Mouse (Mus musculus) layer of hippocampus, adult 8-10 months (tissue): ENCODE measurements around the gene Pcyt2. TPM values are rescaled to one million over a fixed set of nuclear protein-coding genes. Genes with fewer than 3 reads are reported as not detected.
A peak's percentile ranks its signal among the peaks of the same experiment; 100 is the strongest.
"Not testable (repeated sequence)": the region's sequence is repeated elsewhere in the genome, so short reads cannot be mapped to it uniquely, and the experiment has no call there.

Source experiments
- DNase-seq, 2 experiments: peaks; one replicate each; pipeline ENCODE4 v3.0.0; 2022; ENCODE audit warnings: low spot score in 2 of 2
- total RNA-seq, 4 experiments: library from RNA; stranded (reverse); gene quantifications; 2 replicates each; pipeline ENCODE4 v1.2.4; 2022

The Pcyt2 gene
- total RNA-seq, 4 experiments from 2014 or later, result 142 to 164 (median 149) TPM

DNA sequence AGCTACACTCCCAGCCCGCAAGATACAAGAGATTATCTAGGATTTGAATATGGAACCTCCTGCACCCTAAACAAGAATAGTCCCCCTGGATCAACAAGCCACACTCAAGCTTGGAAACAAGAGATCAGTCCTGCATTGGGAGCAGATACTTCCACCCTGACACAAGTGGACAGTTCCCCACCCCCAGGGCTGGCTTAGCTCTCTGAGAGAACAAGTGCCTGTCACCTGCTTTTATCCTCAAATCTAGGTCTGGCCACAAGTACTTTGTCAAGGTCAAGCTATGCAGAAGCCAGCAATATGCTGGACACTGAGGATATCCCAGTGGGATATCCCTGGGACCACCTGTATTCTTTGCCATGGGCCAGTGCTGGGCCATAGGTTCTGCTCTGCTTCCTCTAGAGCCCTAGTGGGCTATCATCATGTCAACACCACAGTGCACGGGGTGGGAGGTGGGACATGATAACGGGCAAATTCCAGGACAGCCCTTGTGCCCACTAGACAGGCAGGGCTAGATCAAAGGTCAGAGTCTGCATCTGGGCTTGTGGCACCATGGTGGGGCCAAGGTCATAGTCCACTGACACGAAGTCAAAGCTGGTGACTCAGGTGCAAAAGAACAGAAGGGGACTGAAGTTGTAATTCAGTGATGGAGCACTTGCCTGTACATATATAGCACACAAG, 980 bp downstream of the Pcyt2 start:
- no peak for DNase-seq

DNA sequence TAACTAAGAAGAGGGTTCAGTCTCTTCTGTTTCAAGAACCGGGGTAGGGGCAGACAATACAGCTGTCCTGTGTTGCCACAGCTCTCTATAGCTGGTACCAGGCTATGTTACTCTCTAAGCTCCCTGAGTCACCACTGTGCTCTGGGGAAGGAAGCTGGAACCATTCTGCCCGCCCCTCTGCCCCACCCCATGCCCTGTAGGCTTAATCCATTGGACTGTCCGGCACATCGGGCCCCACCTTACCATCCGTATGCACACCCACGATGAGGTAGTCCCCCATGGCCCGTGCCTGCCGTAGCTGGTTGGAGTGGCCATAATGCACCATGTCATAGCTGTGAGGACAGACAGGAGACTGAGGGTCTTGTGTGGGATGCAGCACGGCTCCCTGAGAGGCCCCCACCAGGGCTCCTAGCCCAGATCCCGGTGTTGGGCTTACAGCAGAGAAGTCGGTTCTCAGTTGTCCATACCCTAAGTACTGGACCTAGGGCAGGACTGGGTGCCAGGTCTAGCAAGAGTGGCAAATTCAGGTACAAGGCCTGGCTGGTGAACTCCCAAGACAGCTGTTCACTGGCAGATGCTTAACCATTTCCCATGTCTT, 2.0 kb downstream of the Pcyt2 start:
- no peak for DNase-seq

DNA sequence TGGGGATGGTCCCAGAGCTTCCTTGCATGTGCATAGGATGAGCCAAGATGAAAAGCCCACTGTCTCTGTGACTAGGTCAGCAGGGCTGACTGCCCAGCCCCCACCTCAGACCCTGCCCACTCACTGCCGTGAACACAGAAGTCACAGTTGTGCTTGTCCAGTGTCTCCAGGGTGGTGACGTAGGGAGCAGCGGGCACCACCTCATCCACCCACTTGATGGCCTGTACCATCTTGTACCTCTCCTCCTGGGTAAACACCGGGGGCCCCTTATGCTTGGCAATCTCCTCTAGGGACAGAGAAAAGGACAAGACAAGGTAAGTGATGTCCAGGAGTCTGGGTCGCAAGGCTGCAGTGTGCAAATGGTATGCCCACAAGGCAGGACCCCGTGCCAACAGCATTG, 2.6 kb downstream of the Pcyt2 start:
- no peak for DNase-seq

DNA sequence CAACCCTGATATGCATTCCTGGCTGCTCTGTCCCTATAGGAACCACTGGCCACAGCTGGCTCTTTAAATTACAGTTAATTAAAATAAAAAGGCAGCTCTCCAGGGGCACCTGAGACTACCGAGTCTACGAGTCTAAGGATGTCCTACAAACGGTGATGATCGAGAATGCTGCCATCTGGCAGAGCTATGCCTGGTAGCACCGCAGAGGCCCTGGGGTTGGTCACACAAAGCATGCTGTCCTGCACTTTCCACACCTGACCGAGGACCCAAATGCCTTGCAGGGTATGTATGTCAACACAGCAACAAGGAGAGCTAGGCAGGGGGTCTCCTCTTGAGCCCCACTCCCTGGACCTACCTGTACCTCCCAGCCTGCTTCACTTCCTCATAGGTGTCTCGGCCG, 3.8 kb downstream of the Pcyt2 start:
- no peak for DNase-seq

DNA sequence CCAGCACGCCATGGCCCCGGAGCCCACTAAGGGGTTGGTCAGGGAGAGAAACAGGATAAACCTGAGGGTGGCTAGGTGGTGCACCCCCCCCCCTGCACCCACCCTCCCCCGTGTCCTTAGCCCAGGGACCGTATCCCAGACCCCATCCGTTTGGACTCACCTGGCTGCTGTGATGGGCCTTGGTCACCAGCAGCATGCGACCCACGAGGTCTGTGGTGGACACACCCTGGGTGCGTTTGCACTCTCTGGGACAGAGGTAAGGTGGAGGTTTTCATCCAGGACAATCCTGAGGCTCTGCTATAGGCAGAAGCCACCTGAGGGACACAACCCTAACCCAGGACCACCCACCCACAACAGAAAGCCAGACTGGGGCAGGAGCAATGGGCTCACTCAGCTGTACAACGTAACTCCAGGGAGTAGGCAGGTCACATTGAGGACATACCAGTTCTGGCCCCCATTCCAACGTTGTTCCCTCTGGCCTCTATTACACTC, 4.2 kb downstream of the Pcyt2 start:
- no peak for DNase-seq

GRCm38 (mm10) chr11:120612763-120613162, 5.0 kb downstream of the Pcyt2 start:
- peak in 1 of 2 experiments; percentile 72 for DNase-seq

DNA sequence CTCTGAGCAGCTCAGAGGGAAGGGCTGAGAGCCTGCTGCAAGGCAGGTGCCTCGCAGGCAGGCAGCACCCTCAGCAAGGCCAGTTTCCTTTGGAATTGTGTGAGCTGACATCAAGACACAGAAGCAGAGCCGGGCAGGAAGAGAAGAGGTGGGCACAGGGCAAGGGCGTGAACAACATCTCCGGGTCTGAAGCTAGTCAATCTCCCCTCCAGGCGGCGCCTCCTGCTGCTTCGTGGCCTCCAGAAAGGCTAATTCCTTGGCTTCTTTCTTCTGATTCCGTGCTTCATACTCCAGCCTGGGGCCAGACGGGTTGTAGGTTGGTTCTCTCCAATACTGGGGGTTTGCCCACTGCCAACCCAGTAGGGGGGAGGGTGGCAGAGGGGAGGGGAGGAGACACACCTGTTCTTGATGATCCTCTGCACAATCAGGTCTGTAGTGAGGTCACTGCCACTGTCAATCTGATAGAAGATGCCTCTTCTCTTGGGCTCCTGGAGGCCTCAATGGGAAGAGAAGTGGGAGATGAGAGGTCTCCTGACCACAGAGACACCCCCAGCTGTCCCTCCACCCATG, 7.2 kb downstream of the Pcyt2 start:
- no peak for DNase-seq

DNA sequence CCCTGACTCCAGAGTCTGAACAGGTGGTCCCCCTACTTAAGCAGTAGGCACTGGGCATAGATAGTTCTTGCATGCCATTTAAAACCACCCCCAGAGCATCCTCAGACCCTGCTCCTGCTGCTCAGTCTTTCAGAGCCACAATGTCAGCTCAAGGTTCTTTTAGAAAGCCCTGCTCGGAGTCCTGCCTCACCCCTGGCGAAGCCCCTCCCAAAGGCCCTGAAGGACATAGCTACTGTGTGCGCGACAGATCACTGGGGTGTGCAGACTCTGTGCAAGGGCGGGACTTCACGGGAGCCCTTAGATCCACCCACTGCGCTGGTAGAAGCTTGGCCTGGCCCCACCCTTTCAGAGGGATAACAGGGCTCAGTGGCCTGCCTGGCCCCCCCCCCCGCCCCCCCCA, 8.5 kb downstream of the Pcyt2 start:
- no peak for DNase-seq

- no peak for DNase-seq
Observed at GRCm38 (mm10) chr11:120608241-120609034, 9.3 kb downstream of the Pcyt2 start, which contains the start of gene Npb. Gene Npb, plus strand, starts transcription at chr11:120608477.

- no peak for DNase-seq
Observed at GRCm38 (mm10) chr11:120606764-120607163, 11.0 kb downstream of the Pcyt2 start.

GRCm38 (mm10) chr11:120605667-120606066, 12.1 kb downstream of the Pcyt2 start:
- DNase-seq, result no peak

GRCm38 (mm10) chr11:120603545-120603944, 14.2 kb downstream of the Pcyt2 start:
- no peak for DNase-seq

DNA sequence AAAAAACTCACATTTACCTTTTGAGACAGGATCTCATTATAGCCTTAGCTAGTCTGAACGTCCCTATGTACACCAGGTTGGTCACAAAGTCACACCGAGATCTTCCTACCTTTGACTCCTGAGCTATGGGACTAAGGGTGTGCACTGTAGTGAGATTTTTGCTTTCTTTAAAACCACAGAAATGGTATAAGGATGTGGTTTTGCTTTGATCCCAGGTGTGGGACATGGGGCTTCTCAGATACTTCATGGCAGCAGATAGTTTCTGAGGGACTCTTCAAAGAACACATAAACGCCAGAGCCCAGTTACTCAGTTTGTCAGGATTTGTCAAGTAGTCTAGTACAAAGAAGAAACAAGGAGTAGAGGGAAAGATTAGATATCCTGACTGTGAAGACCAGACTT, 17.0 kb downstream of the Pcyt2 start:
- DNase-seq, result no peak

GRCm38 (mm10) chr11:120598990-120599549, 18.7 kb downstream of the Pcyt2 start:
- no peak for DNase-seq

- peak; percentile 85 to 87 for DNase-seq
Observed at GRCm38 (mm10) chr11:120598283-120598989, 19.3 kb downstream of the Pcyt2 start, which contains the start of the genes Alyref and Anapc11. Gene Alyref, minus strand, starts transcription at chr11:120598365. Gene Anapc11, plus strand, starts transcription at chr11:120598421.

DNA sequence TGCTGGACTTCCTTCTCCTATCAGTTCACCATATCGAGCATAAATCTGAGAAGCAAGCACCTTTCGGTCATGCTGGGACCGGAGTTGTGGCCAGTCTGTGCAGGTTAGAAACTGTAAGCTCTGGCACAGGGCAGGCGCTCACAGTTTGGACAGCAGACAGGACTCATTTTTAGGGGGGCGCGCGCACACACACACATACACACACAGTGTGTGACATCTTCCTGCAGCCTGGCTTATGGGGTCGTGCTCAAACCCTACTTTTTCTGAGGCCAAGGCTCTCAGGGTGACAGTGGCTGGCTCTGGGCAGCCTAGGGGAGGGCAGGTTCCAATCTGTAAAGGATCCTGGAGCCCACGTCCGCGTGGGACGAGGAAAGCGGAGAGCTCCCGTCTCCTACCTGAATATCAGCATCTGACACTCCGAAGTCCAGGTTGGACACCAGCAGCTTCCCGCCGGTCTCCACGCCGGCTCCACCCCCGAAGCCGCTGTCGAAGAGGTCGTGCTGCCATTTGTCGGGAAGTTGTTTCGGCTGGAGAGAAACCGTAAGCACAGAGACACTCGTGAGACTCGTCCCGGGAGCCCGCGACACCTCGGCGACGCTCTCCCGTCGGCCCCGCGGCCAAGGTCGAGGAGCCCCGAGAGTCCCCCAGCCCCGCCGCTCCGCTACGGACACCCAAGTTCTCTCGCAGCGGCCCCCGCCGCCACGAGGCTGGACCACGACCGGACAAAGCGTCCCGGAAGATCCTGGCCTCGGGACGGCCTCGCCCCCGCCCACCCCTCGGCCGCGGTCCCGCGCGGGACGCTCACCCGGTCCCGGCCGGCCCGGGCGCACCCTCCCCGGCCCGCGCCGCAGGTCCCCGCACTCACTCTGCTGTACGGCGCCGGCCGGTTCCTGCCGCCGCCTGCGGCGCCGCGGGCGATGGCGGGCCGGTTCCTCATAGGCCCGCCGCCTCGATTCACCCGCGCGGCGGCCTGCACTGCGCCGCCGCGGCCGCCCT, 20.2 kb downstream of the Pcyt2 start:
- no peak for DNase-seq

DNA sequence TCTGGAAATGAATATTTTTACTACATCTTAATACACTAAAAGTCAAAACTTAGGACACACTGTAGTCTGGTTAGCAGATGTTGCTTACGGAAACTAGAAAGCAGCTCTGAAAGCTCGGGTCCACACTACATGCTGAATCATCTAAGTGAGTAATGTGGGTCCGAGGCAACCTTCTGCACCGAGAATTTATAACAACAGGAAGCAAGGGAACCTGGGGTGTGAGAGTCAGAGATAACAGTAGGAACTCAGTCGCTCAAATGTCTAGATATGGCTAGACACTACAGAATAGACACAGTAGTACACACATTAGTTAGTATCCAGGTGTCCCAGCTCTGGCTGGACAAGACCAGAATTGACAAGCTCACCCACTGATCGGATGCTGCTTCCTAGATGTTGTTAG, 29.2 kb downstream of the Pcyt2 start:
- no peak for DNase-seq

DNA sequence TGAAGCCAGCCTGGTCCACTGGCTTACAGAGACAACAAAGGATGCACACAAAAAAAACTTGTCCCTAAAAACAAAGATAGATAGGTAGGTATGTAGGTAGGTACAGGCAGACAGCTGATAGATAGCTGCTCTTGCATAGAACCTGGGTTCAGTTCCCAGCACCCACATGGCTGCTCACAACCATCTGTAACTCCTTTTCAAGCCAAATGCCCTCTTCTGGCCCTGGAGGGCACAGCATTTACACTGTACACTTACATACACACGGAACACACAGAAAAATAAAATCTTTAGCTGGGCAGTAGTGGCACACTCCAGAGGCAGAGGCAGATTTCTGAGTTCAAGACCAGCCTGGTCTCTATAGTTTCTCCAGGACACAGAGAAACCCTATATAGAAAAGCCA, 33.8 kb downstream of the Pcyt2 start:
- no peak for DNase-seq

DNA sequence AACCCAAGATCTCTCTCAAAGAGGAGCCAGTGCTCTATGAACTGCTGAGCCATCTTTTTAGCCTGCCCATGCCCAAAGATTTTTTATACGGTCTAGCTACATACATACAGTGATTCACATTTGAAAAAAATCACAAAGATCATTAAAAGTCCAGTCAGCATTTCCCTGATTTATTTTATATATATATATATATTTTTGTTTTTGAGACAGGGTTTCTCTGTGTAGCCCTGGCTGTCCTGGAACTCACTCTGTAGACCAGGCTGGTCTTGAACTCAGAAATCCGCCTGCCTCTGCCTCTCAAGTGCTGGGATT, 34.8 kb downstream of the Pcyt2 start:
- not testable (repeated sequence) for DNase-seq
